Mouse (Mus musculus): ENCODE data around the gene Gm20547. TPM values are rescaled to one million over a fixed set of nuclear protein-coding genes. Genes with fewer than 3 reads are reported as not detected.
A peak's percentile ranks its signal among the peaks of the same experiment; 100 is the strongest.

The Gm20547 gene
- polyA plus RNA-seq, 1 experiment from 2014 or later, result not detected

DNA sequence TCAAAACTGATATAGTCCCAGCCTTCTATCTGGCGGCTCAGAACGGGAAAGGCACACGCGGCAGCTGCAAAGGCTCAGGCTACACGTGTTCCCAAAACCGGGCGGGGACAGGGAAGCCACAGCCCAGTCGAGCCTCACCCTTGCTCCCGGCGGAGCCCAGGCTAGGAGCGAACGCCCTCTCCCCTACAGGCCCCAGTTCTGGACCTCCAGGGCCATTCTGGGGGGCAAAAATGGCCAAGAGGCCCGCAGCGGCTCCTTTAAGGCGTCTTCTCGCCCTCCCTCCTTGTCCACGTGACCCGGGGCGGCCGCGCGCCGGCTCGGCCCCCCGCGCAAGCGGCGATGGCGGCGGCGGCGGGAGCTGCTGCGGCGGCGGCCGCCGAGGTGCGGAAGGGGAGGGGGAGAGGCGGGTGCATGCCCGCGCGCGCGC is 16.3 kb upstream of the Gm20547 start, which contains the start of the genes C2 and Ehmt2:
C2 (minus strand) TSS at position 106 of the 427 bp plus-strand sequence.
Ehmt2 (plus strand) TSS at position 310 of the 427 bp plus-strand sequence.
- Histone ChIP-seq H3K9ac (replicated peaks) (peak within 1 kb of the TSS; percentile 87), H3K27me3 (ENCODE audit: insufficient read depth, low read length) (no peaks in the 10 kb centered on the region), H3K27ac (ENCODE audit: low read depth) (peak within 1 kb of the TSS; percentile 94), H3K4me3 (ENCODE audit: low read depth, low read length) (peak within 1 kb of the TSS; percentile 90), H3K4me2 (ENCODE audit: low read depth, low read length) (peak within 1 kb of the TSS; percentile 97), H3K9me3 (ENCODE audit: low read length) (no peaks in the 10 kb centered on the region), H3K36me3 (replicated peaks; ENCODE audit: insufficient read depth, low read length) (peaks cover 6% of the 10 kb centered on the region; the same call in 1 of the 2 replicates), H3K4me1 (ENCODE audit: insufficient read depth) (peaks cover 26% of the 10 kb centered on the region)
- ATAC-seq (peak; percentile 52), DNase-seq (peak; percentile 83)
- whole genome bisulfite sequencing (ENCODE audit: insufficient replicate concordance), result under 1% methylated on average over 14 of the region's 44 CpGs
- no peak for TF ChIP-seq EP300 (IDR thresholded peaks at IDR 0.05; ENCODE audit: low read depth)

DNA sequence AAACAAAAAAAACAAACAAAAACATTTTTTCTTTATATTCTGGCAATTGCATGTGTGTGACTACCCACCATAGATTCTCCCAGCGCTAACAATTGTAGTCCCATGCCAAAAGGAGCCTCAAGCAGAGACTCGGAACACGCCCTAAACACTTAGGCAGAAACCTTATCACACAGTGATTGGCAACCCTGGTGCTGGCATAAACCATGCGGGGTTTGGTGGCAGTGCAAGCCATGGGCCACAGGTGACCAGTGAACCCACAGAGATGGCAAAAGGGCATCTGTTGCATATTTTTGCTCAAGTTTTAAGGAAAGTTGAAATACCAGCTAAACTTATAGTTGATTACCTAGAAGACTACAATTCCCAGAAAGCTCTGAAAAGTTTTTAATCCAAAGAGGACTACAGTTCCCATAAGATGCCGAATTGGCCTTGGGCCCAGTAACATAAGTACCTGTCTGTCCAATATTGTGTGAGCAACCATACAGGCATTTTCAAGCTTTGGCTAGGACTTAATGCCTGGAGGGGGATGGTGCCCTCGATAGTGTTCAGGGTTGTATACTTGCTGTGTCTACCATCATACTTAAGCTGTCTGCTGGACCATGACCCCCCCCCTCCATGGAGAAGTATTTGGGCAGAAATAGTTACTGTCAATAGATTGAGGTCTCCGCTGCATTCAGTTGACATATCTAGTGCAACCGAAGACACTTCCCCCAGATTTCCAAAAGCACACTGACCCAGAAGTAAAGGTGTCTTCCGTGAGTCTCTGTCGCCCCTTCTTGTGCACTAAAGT is 15.7 kb upstream of the Gm20547 start:
- peak overlapping the region; percentile 94 for H3K27ac ChIP-seq (ENCODE audit: low read depth)
- DNase-seq, result no peak

DNA sequence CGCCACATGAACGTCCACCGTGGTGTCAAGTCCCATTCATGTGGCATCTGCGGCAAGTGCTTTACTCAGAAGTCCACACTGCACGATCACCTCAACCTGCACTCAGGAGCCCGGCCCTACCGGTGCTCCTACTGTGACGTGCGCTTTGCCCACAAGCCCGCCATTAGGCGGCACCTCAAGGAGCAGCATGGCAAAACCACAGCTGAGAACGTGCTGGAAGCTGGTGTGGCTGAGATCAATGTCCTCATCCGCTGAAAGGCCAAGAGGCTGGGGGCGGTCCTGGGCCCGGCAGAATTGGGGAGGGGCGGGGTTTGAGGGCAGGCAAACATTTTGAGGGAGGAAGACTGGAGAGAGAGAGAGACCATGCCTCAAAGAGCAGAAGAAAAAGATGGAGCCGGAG is 14.5 kb upstream of the Gm20547 start:
- no peak overlapping the region for H3K4me2 ChIP-seq (ENCODE audit: low read depth, low read length)
- no peak overlapping the region for H3K9ac ChIP-seq (replicated peaks)
- H3K4me1 ChIP-seq (ENCODE audit: insufficient read depth), result peaks cover 28% of the 10 kb centered on the region
- no peak overlapping the region for H3K4me3 ChIP-seq (ENCODE audit: low read depth, low read length)
- no peaks in the 10 kb centered on the region for H3K36me3 ChIP-seq (replicated peaks; ENCODE audit: insufficient read depth, low read length)
- DNase-seq (no peak), ATAC-seq (no peak)
- no peak overlapping the region for H3K27ac ChIP-seq (ENCODE audit: low read depth)
- 72% methylated on average over 17 of the region's 17 CpGs for WGBS (ENCODE audit: insufficient replicate concordance)
- no peaks in the 10 kb centered on the region; the same call in 1 of the 2 replicates for H3K9me3 ChIP-seq (ENCODE audit: low read length)
- no peak for TF ChIP-seq EP300 (IDR thresholded peaks at IDR 0.05; ENCODE audit: low read depth)
- TF ChIP-seq CTCF (IDR thresholded peaks at IDR 0.05; ENCODE audit: low read depth), result no peak
- H3K27me3 ChIP-seq (ENCODE audit: insufficient read depth, low read length), result no peaks in the 10 kb centered on the region

More for the DNA sequence above, 15.7 kb upstream of the Gm20547 start:
- Histone ChIP-seq H3K9me3 (ENCODE audit: low read length) (no peaks in the 10 kb centered on the region), H3K4me3 (ENCODE audit: low read depth, low read length) (peak overlapping the region; percentile 90), H3K36me3 (replicated peaks; ENCODE audit: insufficient read depth, low read length) (peaks cover under 1% of the 10 kb centered on the region; the same call in 1 of the 2 replicates), H3K9ac (replicated peaks) (peak overlapping the region; percentile 87), H3K27me3 (ENCODE audit: insufficient read depth, low read length) (no peaks in the 10 kb centered on the region), H3K4me2 (ENCODE audit: low read depth, low read length) (peak overlapping the region; percentile 97), H3K4me1 (ENCODE audit: insufficient read depth) (peaks cover 28% of the 10 kb centered on the region)
- TF ChIP-seq EP300 (IDR thresholded peaks at IDR 0.05; ENCODE audit: low read depth), result no peak
- no peak for TF ChIP-seq CTCF (IDR thresholded peaks at IDR 0.05; ENCODE audit: low read depth)
- ATAC-seq, result no peak
- 12% methylated on average over 10 of the region's 10 CpGs for WGBS (ENCODE audit: insufficient replicate concordance)

DNA sequence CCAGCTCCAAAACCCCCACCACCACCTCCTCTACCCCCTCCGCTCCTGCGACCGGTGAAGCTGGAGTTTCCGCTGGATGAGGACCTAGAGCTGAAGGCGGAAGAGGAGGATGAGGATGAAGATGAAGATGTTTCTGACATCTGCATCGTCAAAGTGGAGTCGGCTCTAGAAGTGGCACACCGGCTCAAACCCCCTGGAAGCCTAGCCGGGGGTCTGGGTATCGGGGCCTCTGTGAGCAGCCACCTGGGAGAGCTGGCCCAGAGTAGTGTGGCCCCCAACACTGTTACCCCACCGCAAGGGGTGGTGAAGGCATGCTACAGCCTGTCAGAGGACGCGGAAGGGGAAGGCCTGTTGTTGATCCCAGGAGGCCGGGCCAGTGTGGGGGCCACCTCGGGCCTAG is 13.9 kb upstream of the Gm20547 start:
- peaks cover 28% of the 10 kb centered on the region for H3K4me1 ChIP-seq (ENCODE audit: insufficient read depth)
- no peaks in the 10 kb centered on the region for H3K36me3 ChIP-seq (replicated peaks; ENCODE audit: insufficient read depth, low read length)
- DNase-seq (no peak), ATAC-seq (no peak)
- whole genome bisulfite sequencing (ENCODE audit: insufficient replicate concordance), result 92% methylated on average over 15 of the region's 15 CpGs
- no peak overlapping the region for H3K4me3 ChIP-seq (ENCODE audit: low read depth, low read length)
- H3K9me3 ChIP-seq (ENCODE audit: low read length), result no peaks in the 10 kb centered on the region; the same call in 1 of the 2 replicates
- TF ChIP-seq EP300 (IDR thresholded peaks at IDR 0.05; ENCODE audit: low read depth), result no peak
- H3K27me3 ChIP-seq (ENCODE audit: insufficient read depth, low read length), result no peaks in the 10 kb centered on the region
- 0 out of 2 replicates have a peak overlapping the region, but pooled peaks have one; percentile 98 for H3K4me2 ChIP-seq (ENCODE audit: low read depth, low read length)
- H3K9ac ChIP-seq (replicated peaks), result no peak overlapping the region
- H3K27ac ChIP-seq (ENCODE audit: low read depth), result no peak overlapping the region

DNA sequence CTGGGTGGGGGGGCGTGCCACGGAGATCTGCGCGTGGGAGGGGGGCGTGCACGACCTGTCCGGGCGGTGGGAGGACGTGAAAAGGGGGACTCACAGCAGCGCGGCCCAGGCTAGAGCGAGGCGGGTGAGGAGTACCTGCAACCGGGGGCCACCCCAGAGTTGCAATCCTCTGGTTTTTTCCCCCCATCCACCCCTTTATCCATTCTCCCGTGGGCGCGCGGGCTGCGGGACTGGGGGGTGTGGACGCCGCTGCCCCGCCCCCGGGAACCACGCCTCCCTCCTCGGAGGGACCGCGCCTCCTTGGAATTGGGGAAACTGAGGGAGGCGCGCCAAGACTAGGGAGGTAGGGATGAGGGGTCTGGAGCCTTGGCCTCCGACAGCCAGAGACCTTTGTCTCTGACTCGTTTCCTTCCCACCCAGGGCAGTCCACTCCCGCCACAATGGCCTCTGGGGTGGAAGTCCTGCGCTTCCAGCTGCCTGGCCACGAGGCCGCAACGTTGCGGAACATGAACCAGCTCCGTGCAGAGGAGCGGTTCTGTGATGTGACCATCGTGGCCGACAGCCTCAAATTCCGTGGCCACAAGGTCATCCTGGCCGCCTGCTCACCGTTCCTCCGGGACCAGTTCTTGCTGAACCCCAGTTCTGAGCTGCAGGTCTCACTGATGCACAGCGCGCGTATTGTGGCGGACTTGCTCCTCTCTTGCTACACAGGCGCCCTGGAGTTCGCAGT is 13.1 kb upstream of the Gm20547 start:
- H3K27ac ChIP-seq (ENCODE audit: low read depth), result peak overlapping the region; percentile 77
- H3K4me3 ChIP-seq (ENCODE audit: low read depth, low read length), result peak overlapping the region; percentile 72
- peak overlapping the region; percentile 78 for H3K9ac ChIP-seq (replicated peaks)
- no peaks in the 10 kb centered on the region; the same call in 1 of the 2 replicates for H3K9me3 ChIP-seq (ENCODE audit: low read length)
- H3K4me2 ChIP-seq (ENCODE audit: low read depth, low read length), result peak overlapping the region; percentile 98
- H3K36me3 ChIP-seq (replicated peaks; ENCODE audit: insufficient read depth, low read length), result no peaks in the 10 kb centered on the region
- H3K4me1 ChIP-seq (ENCODE audit: insufficient read depth), result peaks cover 25% of the 10 kb centered on the region
- TF ChIP-seq EP300 (IDR thresholded peaks at IDR 0.05; ENCODE audit: low read depth) (no peak), CTCF (IDR thresholded peaks at IDR 0.05; ENCODE audit: low read depth) (no peak)
- 13% methylated on average over 51 of the region's 51 CpGs for WGBS (ENCODE audit: insufficient replicate concordance)
- DNase-seq (peak; percentile 60), ATAC-seq (no peak)
- no peaks in the 10 kb centered on the region for H3K27me3 ChIP-seq (ENCODE audit: insufficient read depth, low read length)

DNA sequence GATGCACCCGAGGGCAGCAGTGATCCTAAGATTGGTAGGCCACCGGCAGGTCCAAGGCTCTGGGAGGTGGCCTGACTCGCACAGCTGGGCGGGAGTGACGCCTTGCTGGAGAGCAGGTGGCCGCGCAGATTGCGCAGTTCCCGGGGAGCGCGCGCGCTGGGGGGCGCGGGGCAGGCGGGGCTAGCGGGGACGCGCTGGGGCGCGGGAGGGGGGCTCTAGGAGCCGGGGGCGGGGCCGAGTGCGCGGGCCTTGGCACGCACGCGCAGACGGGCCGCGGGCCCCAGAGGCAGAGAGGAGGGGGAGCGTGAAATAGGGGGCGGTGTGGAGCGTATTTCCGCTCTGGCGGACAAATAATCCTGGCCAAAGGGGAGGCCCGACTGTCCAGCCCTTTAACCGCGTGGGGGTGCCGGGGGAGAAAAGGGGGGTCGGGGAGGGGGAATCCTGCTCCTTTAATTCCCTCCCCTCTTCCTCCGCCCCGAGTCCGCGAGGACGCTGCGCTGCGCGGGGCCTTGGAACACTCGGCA is 12.3 kb upstream of the Gm20547 start:
- DNase-seq, result peak; percentile 94
- peak overlapping the region; percentile 78 for H3K9ac ChIP-seq (replicated peaks)
- H3K36me3 ChIP-seq (replicated peaks; ENCODE audit: insufficient read depth, low read length), result no peaks in the 10 kb centered on the region
- under 1% methylated on average over 29 of the region's 51 CpGs for WGBS (ENCODE audit: insufficient replicate concordance)
- H3K4me1 ChIP-seq (ENCODE audit: insufficient read depth), result peaks cover 25% of the 10 kb centered on the region
- H3K27me3 ChIP-seq (ENCODE audit: insufficient read depth, low read length), result no peaks in the 10 kb centered on the region
- peak overlapping the region; percentile 77 for H3K27ac ChIP-seq (ENCODE audit: low read depth)
- peak overlapping the region; percentile 98 for H3K4me2 ChIP-seq (ENCODE audit: low read depth, low read length)
- H3K4me3 ChIP-seq (ENCODE audit: low read depth, low read length), result peak overlapping the region; percentile 72
- TF ChIP-seq EP300 (IDR thresholded peaks at IDR 0.05; ENCODE audit: low read depth) (peak; percentile 15; the same call in 1 of the 2 replicates), CTCF (IDR thresholded peaks at IDR 0.05; ENCODE audit: low read depth) (peak; percentile 34)
- H3K9me3 ChIP-seq (ENCODE audit: low read length), result no peaks in the 10 kb centered on the region; the same call in 1 of the 2 replicates
- peak; percentile 87 for ATAC-seq
